Mouse (Mus musculus): ENCODE data around the gene Tti1.

GRCm38 (mm10) chr2:158035813-158036212 is 7.6 kb upstream of the Tti1 start:
- TF ChIP-seq POLR2A (IDR thresholded peaks at IDR 0.05; ENCODE audit: low read depth, low read length) (no peak), CTCF (IDR thresholded peaks at IDR 0.05; ENCODE audit: borderline replicate concordance, insufficient read depth, low read length) (no peak)

All from embryonic fibroblast, embryonic 13.5 days (primary cell).